Comparison of ENCODE assay signal across 8 mouse cellular contexts in the genomic region with DNA sequence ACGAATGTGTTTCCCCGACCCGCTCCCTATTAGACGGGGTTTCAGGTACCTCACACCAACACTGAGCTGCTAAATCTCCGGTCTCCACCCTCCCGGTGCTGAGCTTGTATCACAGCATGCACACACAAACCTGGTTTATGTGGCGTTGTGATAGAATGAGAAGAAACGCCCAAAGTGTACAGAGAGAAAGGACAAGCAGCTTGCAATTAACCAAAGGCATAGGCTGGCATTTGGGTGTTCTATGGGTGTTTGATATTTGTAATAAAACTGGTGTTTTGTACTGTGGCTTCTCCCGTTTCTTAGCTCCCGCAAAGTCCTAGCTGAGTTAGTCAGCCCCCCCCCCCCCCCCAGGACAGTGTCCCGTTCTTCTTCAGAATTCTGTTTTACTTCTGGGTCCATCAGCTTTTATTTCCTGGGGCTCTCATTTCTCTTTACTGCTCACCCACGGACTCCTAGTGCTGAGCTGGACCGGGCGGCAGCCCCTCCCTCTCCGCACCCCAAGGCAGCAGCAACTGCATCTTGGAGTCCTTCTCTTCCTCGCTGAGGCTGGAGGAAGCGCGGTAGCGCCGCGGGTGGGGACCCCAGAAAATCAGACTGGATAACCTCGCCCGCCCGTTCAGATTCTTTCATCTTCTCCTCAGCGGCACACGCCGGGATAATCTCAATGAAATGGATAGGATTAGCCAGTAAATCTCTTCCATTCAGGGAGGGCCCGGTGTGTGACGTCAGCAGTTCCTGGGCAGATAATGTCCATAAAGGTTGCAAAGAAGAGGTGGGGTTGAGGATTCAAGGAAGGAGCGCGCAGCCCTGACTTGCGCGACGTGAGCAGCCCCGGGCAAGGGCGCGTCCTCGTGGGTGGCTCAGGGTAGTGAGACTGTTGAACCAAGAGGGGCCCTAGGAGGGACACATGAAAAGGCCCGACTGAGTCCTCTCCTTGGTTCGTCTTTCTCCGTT. TPM values are rescaled to one million over a fixed set of nuclear protein-coding genes. Genes with fewer than 3 reads are reported as not detected.
DNase-seq lines count a peak whose midpoint lies in the region; ATAC-seq and TF ChIP-seq lines count a peak whose summit lies in the region.

A gene (plus strand): TSS at position 781 of the 954 bp plus-strand sequence.

- H3K4me1 ChIP-seq in hindbrain, embryonic 12.5 days = peaks cover 12% of the 10 kb centered on the region
- H3K4me1 ChIP-seq in lung, postnatal 0 days (ENCODE audit: insufficient read depth, low read depth, low read length) = no peaks in the 10 kb centered on the region

- no peak within 1 kb of the TSS for H3K27ac ChIP-seq in hindbrain, embryonic 12.5 days
- H3K27ac ChIP-seq in lung, postnatal 0 days (ENCODE audit: low read length) = no peak within 1 kb of the TSS

- H3K9me3 ChIP-seq in hindbrain, embryonic 12.5 days (replicated peaks) = no peaks in the 10 kb centered on the region
- H3K9me3 ChIP-seq in lung, postnatal 0 days (ENCODE audit: low read length) = no peaks in the 10 kb centered on the region

- ATAC-seq in hindbrain, embryonic 12.5 days (ENCODE audit: low FRiP score) = peak; percentile 84
- peak; percentile 97 for ATAC-seq in lung, postnatal 0 days

- H3K4me2 ChIP-seq in hindbrain, embryonic 12.5 days (replicated peaks) = peak within 1 kb of the TSS; percentile 64
- H3K4me2 ChIP-seq in lung, postnatal 0 days (replicated peaks; ENCODE audit: low read depth, low read length) = peak within 1 kb of the TSS; percentile 83

- H3K36me3 ChIP-seq in hindbrain, embryonic 12.5 days = no peaks in the 10 kb centered on the region
- H3K36me3 ChIP-seq in lung, postnatal 0 days (ENCODE audit: insufficient read depth, low read length) = no peaks in the 10 kb centered on the region

- H3K4me3 ChIP-seq in hindbrain, embryonic 12.5 days = peak within 1 kb of the TSS; percentile 37
- H3K4me3 ChIP-seq in lung, postnatal 0 days (ENCODE audit: low read depth, low read length) = peak within 1 kb of the TSS; percentile 73

- DNase-seq in NIH3T3 (ENCODE audit: low read depth) = peak; percentile 81
- peak; percentile 94 to 96 for DNase-seq in cerebellum, postnatal 14 days
- DNase-seq in frontal cortex, postnatal 14 days (ENCODE audit: low spot score in 2 of 2) = peak; percentile 78 to 82
- DNase-seq in layer of hippocampus, postnatal 10 days (ENCODE audit: low spot score in 2 of 2) = peak; percentile 86 to 87
- peak; percentile 97 for DNase-seq in lung, postnatal 0 days (ENCODE audit: low spot score)
- DNase-seq in ovary, postnatal 10 days (ENCODE audit: low spot score) = peak; percentile 74
- peak; percentile 85 for DNase-seq in thymus, postnatal 0 days (ENCODE audit: low spot score)

- no peak for TF ChIP-seq EP300 in lung, postnatal 0 days (IDR thresholded peaks at IDR 0.05)

- peaks cover 93% of the 10 kb centered on the region for H3K27me3 ChIP-seq in hindbrain, embryonic 12.5 days
- 0 out of 2 replicates have a peak, but pooled peaks cover 7% of the 10 kb centered on the region for H3K27me3 ChIP-seq in lung, postnatal 0 days (replicated peaks; ENCODE audit: insufficient read depth, low read length)

- 0 out of 2 replicates have a peak within 1 kb of the TSS, but pooled peaks have one; percentile 8 for H3K9ac ChIP-seq in hindbrain, embryonic 12.5 days
- H3K9ac ChIP-seq in lung, postnatal 0 days (replicated peaks; ENCODE audit: low read depth) = peak within 1 kb of the TSS; percentile 40; the same call in 1 of the 2 replicates

- WGBS in hindbrain, embryonic 12.5 days = 5% methylated on average over 41 of the region's 41 CpGs
- 8% methylated on average over 40 of the region's 41 CpGs for WGBS in lung, postnatal 0 days

- peak; percentile 2; the same call in 1 of the 2 replicates for TF ChIP-seq CTCF in lung, postnatal 0 days (IDR thresholded peaks at IDR 0.05)

RNA-seq across cellular contexts. Expression of the gene that starts here (rescaled TPM):
- polyA plus RNA-seq in hindbrain, embryonic 12.5 days (2016; fragmentation: Nextera tagmentation; extraction: Ambion mirVana) = 1.8 and 2.9 TPM in 2 replicates
- 1 to 10 TPM; 2.3 to 4.4 TPM for total RNA-seq in layer of hippocampus, postnatal 10 days (2021)
- 54.9 and 58.6 TPM in 2 replicates for polyA plus RNA-seq in lung, postnatal 0 days (2015; fragmentation: Nextera tagmentation; extraction: Ambion mirVana)
- 875 and 899 TPM in 2 replicates for polyA plus RNA-seq in thymus, postnatal 0 days (2015; fragmentation: Nextera tagmentation; extraction: Ambion mirVana)

Comparison
In these comparisons a context has a peak if more than half of its experiments do, and no peak if none do; other contexts are left out.
1. RNA of the gene that starts here (polyA plus RNA-seq): 875 to 899 TPM in thymus, postnatal 0 days and 54.9 to 58.6 TPM in lung, postnatal 0 days; 1.8 to 2.9 TPM in hindbrain, embryonic 12.5 days; every median in the first group is over 10 times any median in the second.
2. RNA of the gene that starts here (polyA plus RNA-seq): 875 to 899 TPM in thymus, postnatal 0 days; 54.9 to 58.6 TPM in lung, postnatal 0 days; every median in the first group is over 10 times any median in the second.
3. Peak in every context shown above with its lines, with median percentiles within 50 percentile points of each other: DNase-seq.